Mouse (Mus musculus) inflammation-experienced regulatory T-cells, adult 16 weeks (primary cell): ENCODE data around the gene Gss. TPM values are rescaled to one million over a fixed set of nuclear protein-coding genes. Genes with fewer than 3 reads are reported as not detected.

ENCODE experiments used
- polyA plus RNA-seq: library from polyadenylated mRNA; unstranded; fragments of 100-300 nt; shearing (Covaris generic); gene quantifications from one replicate; pipeline ENCODE4 v1.2.1, GENCODE M21; 2017

The Gss gene
- 18.3 TPM for polyA plus RNA-seq

GRCm38 (mm10) chr2:155592137-155592853 is at the start of gene Gss:
Gene Gss, minus strand, starts transcription at chr2:155592810.

GRCm38 (mm10) chr2:155610978-155611377 is 18.4 kb upstream of the Gss start, which contains the start of gene Myh7b:
Gene Myh7b, plus strand, starts transcription at chr2:155611212.

GRCm38 (mm10) chr2:155517455-155518423 is 74.9 kb downstream of the Gss start, which contains the start of the genes Acss2 and Ggt7:
Gene Acss2, plus strand, starts transcription at chr2:155517948.
Gene Ggt7, minus strand, starts transcription at chr2:155518237.

Other genes with a start within 250 kb of the Gss start
- gene Pigu, start 235.4 kb downstream of the Gss start, polyA plus RNA-seq = 53.0 TPM
- 1.8 TPM for gene Trp53inp2, start 211.8 kb downstream of the Gss start, polyA plus RNA-seq
- gene Ncoa6, start 118.9 kb downstream of the Gss start, polyA plus RNA-seq = 7.0 TPM
- gene Acss2, start 74.9 kb downstream of the Gss start, polyA plus RNA-seq = 47.3 TPM
- gene Ggt7, start 74.6 kb downstream of the Gss start, polyA plus RNA-seq = 22.5 TPM
- 0.17 TPM for gene Myh7b, start 18.4 kb upstream of the Gss start, polyA plus RNA-seq
- gene Trpc4ap, start 99.6 kb upstream of the Gss start, polyA plus RNA-seq = 134 TPM
- 82.2 TPM for gene Edem2, start 136.7 kb upstream of the Gss start, polyA plus RNA-seq
- gene Gm17581, start 143.1 kb upstream of the Gss start, polyA plus RNA-seq = not detected
- gene Procr, start 158.3 kb upstream of the Gss start, polyA plus RNA-seq = not detected
- 0.10 TPM for gene Mmp24, start 182.5 kb upstream of the Gss start, polyA plus RNA-seq
- 58.9 TPM for gene BC029722, start 226.6 kb upstream of the Gss start, polyA plus RNA-seq
- 228 TPM for gene Eif6, start 234.1 kb upstream of the Gss start, polyA plus RNA-seq
- gene Fam83c, start 242.0 kb upstream of the Gss start, polyA plus RNA-seq = not detected